Mouse (Mus musculus) hematopoietic stem cell, adult 5-6 weeks (primary cell): ENCODE data around the gene Becn1. TPM values are rescaled to one million over a fixed set of nuclear protein-coding genes. Genes with fewer than 3 reads are reported as not detected.
A peak's percentile ranks its signal among the peaks of the same experiment; 100 is the strongest.

Experiments
- ATAC-seq, 2 experiments: fragments of 125-278 bp in 1 of 2; replicated peaks in 1 of 2; 2 replicates each; pipeline ENCODE4 v1.8.0; 2016 to 2017; ENCODE audit warnings: inconsistent platforms in 2 of 2, mild to moderate bottlenecking in 2 of 2, moderate number of reproducible peaks in 2 of 2, low read depth in 1 of 2, moderate TSS enrichment in 1 of 2; ENCODE audit not compliant: low FRiP score in 2 of 2, poor library complexity in 2 of 2, severe bottlenecking in 2 of 2, insufficient read depth in 1 of 2, low TSS enrichment in 1 of 2
- total RNA-seq: library from RNA; stranded (forward); fragments of 172-1452, 232-1000 nt; gene quantifications from 2 replicates; pipeline ENCODE4 v1.2.3, GENCODE M21; 2017

Gene Becn1
- total RNA-seq, 1 experiment from 2014 or later = 139 TPM

- ATAC-seq = no peak
Observed at GRCm38 (mm10) chr11:101324763-101325162, 22.7 kb upstream of the Becn1 start, which contains the start of gene Aoc2. Aoc2 (plus strand) TSS chr11:101325063.

DNA sequence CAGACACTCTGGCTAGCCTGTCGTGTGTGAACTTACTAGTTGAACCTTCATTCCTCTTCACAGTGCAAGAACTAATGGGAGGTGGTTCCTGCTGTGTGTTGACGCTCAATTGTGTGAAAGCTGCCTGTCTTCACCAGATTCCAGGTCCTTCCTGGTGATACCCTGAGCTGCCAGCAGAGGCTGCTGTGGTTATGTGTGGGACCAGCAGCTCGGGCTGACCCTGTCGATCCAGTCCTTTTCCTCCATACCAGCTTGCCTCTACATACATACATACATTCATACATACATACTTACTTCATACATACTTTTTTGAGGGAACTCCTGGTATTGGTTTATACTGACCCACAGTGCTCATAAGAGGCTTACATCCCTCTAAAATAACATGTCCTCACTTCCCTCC, 21.5 kb upstream of the Becn1 start:
- peak; percentile 57 to 78; a peak in 3 of 4 replicates for ATAC-seq

- ATAC-seq = peak; percentile 14 to 41; a peak in 1 of 4 replicates
Observed at GRCm38 (mm10) chr11:101316501-101316917, 14.4 kb upstream of the Becn1 start.

GRCm38 (mm10) chr11:101315665-101316500, 13.8 kb upstream of the Becn1 start, which contains the start of gene Psme3:
Psme3 (plus strand) TSS chr11:101316213.
- ATAC-seq = peak; percentile 85 to 87

GRCm38 (mm10) chr11:101315082-101315650, 13.1 kb upstream of the Becn1 start:
- ATAC-seq = no peak

GRCm38 (mm10) chr11:101314567-101314966, 12.5 kb upstream of the Becn1 start:
- ATAC-seq = no peak

- ATAC-seq = no peak
Observed at GRCm38 (mm10) chr11:101312150-101312549, 10.1 kb upstream of the Becn1 start.

- ATAC-seq = no peak
Observed at GRCm38 (mm10) chr11:101311083-101311482, 9.0 kb upstream of the Becn1 start.

- no peak for ATAC-seq
Observed at GRCm38 (mm10) chr11:101307744-101308143, 5.7 kb upstream of the Becn1 start.

- ATAC-seq = peak in 1 of 2 experiments; percentile 16; a peak in 1 of 4 replicates
Observed at GRCm38 (mm10) chr11:101301299-101302003, 635 bp downstream of the Becn1 start.

GRCm38 (mm10) chr11:101300881-101301280, 1.2 kb downstream of the Becn1 start:
- no peak for ATAC-seq

- no peak for ATAC-seq
Observed at GRCm38 (mm10) chr11:101295191-101295590, 6.9 kb downstream of the Becn1 start.

- no peak for ATAC-seq
Observed at GRCm38 (mm10) chr11:101291231-101291630, 10.9 kb downstream of the Becn1 start.

DNA sequence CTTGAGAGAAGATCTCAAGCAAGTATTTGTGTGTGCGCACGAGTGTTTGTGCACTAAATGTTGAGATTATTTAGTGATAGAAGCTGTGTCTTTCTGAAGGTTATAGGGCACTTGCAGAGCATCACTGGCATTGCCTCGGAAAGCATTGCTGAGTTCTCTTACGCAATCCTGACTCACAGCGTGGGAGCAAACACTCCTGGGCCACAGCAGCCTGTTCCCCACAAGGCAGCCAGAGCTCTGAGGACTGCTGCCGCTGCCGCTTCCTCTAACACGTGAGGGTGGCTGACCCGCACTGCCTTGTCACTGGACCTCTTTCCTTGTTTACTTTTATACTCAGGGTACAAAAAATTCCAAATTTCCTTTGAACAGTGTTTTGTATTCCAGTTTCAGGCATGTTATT, 14.8 kb downstream of the Becn1 start:
- ATAC-seq = no peak

GRCm38 (mm10) chr11:101283805-101284204, 18.3 kb downstream of the Becn1 start:
- ATAC-seq = no peak

DNA sequence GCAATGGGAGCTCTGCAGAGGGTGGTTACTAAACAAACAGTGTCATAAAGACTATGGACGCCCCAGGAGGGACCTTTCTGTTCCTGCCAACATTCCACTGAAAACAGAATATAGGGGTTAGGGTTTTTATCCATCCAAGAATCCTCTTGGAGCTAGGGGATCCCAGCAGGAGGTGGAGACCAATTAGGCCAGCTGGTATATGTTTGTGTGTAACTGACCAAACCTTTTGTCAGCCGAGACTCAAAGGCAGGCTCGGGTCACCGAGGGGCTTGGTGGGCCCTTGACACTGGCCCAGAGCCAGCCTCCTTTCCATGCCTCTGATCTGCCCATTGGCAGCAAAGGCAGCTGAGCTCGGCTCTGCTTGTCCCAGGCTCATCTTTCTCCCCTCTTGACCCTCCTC, 19.2 kb downstream of the Becn1 start:
- ATAC-seq = no peak

DNA sequence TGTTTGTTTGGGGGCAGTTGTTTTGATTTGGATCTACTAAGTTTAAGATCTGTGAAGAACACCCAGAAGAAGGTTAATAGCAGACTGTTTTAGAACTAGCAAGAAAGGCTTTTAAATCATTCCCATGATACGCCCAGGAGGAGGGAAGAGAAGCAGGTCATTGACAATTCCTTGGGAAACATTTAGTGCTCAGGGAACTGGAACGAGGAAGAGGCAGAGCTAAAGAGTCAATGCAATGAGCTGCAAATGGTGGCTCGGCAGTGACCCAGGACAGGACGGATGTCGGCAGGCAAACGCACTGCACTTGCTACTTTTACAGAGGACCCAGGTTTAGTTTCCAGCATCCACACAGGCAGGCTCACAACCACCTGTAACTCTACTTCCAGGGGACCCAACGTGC, 21.2 kb downstream of the Becn1 start:
- ATAC-seq = no peak

- 0 out of 4 replicates have a peak, but pooled peaks of 1 of the 2 experiments have one; percentile 7 for ATAC-seq
Observed at GRCm38 (mm10) chr11:101279193-101279569, 22.9 kb downstream of the Becn1 start.
